Mouse (Mus musculus) right cerebral cortex, postnatal 4 days (tissue): ENCODE measurements around the gene Pkd1l2.
A peak's percentile ranks its signal among the peaks of the same experiment; 100 is the strongest.

Source experiments
- DNase-seq: peaks from one replicate; pipeline ENCODE4 v3.0.0-alpha.2; 2022

The Pkd1l2 gene

GRCm38 (mm10) chr8:117082947-117083559 is 804 bp upstream of the Pkd1l2 start:
- no peak for DNase-seq

- no peak for DNase-seq
Observed at GRCm38 (mm10) chr8:117079652-117080051, 2.6 kb downstream of the Pkd1l2 start.

DNA sequence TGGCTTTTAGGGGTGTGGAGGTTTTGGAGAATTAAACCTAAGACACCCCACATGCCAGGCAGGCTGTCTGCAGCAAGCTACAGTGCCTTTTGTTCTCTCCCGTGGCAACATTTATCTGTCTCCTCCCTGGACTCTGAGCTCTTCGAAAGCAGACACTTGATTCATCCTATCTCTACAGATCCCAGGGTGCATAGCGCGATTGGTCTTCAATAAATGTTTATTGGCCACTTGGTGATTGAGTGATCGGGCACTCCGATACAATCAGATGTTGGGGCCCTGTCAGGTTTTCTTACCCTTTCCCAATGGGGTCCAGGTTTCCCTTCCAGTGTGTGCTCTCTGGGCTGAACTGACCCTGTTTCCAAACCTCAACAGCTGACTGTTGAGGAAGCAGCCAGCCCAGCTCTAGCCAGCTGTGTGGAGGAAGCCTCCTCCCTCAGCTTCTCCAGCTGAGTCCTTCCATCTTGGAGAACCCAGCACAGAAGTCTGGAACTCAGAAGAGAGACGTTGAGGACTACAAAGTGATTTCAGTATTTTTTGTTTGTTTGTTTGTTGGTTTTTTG is 3.8 kb downstream of the Pkd1l2 start:
- no peak for DNase-seq

DNA sequence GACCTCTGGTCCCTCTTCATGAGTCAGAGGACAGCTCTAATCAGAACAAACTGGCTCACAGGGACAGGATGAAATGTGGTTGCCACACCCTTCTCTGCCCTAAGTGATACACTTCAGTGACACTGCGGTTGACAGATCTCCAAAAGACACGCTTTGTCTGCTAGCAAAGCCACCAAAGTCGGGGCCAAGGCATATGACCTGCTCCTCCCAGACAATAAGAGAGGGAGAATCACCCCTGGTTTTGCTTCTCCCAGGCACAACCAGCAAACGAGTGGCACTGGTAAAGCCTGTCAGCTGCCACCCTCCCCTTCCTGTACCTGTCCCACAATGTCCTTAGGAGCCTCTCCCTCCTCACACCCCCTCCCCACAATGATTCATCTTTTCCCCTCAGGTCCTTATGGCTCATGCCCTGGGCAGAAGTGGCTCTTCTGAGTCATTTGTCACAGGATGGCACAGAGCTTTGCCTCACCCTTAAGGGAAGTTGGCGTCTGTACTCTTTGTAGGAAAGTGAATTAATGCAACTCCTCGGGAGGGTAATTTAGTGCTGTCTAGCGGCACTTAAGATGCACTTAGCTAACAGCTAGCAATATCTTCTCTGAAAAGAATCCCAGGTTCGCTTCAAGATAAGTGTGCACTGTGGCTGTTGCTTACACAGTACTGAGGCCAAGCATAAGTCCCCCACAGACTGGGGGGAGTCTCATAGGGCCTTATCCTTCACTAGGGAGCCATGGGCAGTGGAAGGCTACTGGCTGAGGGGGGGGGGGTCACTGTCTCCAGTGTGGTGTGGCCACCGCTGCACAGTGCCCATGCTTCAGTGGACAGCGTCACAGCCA is 7.7 kb downstream of the Pkd1l2 start:
- no peak for DNase-seq

GRCm38 (mm10) chr8:117069708-117070107 is 12.5 kb downstream of the Pkd1l2 start:
- peak; percentile 15 for DNase-seq

- no peak for DNase-seq
Observed at GRCm38 (mm10) chr8:117068294-117068693, 14.0 kb downstream of the Pkd1l2 start.

DNA sequence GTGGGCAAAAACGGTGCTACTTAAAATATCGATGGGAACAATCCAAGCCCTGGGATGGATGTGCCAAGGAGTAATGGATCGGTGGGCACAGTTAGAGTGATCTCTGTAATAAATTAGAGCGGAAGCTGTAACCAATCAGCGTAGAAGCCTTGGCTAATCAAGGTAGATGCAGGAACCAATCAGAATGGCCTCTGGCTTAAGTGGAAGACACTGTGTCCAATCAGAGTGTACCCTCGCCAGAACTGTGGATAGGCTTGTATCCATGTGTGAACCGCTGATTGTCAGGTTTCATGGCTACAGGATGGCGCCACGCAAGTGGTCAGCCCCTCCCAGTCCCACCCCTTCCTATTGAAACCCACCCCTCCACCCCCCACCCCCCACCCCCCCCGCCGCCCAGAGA is 14.9 kb downstream of the Pkd1l2 start:
- DNase-seq, result no peak

DNA sequence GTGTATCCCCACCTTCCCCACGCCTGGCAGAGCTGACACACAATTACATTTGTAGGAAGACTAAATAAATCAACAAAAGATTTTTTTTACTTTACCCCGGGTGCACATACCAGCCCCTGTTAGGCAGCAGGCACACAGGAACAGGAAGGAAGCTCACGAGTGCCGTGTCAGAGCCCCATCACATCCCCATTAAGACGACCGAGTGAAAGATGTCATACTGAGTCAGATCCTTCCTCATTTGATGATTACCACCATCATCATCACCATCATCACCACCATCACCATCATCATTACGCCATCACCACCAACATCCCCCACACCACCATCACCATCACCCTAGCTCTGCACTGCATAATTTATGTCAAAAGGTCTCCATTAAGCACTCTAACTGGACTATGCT is 15.3 kb downstream of the Pkd1l2 start:
- no peak for DNase-seq

- DNase-seq, result peak; percentile 20
Observed at GRCm38 (mm10) chr8:117061180-117061880, 20.9 kb downstream of the Pkd1l2 start.

GRCm38 (mm10) chr8:117060306-117060705 is 21.9 kb downstream of the Pkd1l2 start:
- DNase-seq, result no peak

GRCm38 (mm10) chr8:117059021-117059420 is 23.2 kb downstream of the Pkd1l2 start:
- DNase-seq, result no peak

- no peak for DNase-seq
Observed at GRCm38 (mm10) chr8:117055097-117055496, 27.2 kb downstream of the Pkd1l2 start.

GRCm38 (mm10) chr8:117054146-117054545 is 28.1 kb downstream of the Pkd1l2 start:
- DNase-seq, result no peak

DNA sequence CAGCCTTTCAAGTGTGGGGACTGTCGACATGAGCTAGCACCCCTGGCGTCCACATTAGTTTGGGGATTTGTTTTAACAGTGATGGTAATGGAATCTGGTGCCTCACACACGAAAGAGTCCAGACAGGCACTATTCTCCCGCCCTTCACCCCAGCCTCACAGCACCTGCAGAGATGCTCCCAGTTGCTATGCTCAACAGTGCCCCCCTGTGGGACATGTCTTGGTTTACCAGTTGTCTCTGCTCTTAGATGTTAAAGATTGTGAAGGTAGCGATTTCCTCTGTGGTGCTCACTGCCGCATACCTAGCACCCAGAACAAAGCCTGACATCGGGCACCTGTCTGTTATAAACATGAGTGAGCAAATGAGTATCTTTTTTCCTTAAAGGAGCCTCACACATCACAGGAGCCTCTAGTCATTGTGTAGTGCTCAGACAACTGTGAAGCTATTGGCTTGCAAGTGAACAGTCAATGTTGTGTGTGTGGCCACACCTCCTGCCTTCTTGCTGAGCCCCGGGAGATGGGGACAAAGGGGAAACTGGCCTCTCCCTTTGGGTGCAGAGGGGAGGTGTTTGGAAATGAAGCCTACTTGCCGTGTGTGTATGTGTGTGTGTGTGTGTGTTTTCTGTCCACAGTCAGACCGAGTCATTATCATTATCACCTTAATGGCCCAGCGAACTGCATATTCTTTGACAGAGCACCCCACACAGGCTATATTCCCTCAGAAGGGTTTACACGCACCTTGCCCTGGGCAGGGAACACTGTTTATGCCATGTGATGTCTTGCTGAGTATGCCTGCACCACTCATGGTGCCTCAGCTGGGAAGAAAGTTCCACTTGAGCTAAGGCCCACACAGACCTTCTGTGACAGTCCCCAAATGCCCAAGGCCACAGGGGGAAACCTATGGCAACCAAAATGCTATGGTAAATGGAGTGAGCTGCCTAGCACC is 28.8 kb downstream of the Pkd1l2 start:
- DNase-seq, result peak; percentile 16

DNA sequence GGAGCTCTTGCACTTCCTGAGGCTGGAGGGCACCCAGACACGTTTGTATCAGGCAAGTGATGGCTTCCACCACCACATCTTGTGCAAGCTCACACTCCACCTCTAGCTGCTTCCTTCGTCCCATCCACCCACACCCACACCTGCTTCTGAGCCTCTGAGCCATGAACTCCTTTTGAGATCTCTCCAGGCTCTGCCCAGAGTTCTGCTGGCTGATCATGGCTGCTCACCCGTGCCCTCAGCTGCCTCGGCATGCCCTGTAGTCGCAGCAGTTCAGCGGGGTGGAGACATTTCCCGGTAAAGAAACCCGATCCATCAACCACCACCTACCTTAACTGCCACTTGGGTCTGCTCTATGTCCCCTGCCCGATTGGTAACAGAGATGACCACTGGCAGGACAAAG is 30.9 kb downstream of the Pkd1l2 start:
- no peak for DNase-seq

- DNase-seq, result no peak
Observed at GRCm38 (mm10) chr8:117050763-117051162, 31.5 kb downstream of the Pkd1l2 start.

DNA sequence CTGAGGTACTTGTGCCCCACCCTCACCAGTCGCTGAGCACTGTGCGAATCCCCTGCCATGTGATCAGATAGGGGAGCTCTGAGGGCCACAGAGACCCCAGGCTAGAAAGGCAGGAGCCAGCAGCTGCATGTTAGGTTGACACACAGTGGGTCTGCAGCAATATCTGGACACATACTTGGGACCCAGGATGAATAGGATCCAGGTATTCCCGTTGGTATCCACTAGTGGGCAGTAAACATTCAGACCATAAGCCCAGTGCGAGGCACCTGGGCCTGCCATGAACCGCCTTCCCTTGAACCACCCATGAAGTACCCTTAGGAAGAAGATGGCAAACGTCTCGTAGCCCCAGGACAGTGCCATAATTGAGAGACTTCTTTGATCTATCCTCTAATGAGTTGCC is 32.8 kb downstream of the Pkd1l2 start:
- DNase-seq, result no peak

DNA sequence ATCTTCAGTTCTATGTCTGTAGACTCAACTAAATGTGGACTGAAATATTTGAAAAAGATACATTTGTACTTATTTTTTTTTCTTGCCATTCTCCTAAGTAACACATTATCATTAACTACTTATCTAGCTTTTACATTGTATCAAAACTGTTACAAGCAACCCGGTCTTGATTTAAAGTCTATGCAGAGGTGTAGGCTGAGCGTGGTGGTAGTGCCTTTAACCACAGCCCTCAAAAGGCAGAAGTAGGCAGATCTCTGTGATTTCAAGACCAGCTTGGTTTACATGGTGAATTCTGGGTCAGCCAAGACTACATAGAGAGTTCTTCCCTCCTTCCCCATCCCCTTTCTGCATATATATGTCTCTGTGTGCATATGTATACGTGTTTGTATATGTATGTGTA is 38.7 kb downstream of the Pkd1l2 start:
- DNase-seq, result no peak

DNA sequence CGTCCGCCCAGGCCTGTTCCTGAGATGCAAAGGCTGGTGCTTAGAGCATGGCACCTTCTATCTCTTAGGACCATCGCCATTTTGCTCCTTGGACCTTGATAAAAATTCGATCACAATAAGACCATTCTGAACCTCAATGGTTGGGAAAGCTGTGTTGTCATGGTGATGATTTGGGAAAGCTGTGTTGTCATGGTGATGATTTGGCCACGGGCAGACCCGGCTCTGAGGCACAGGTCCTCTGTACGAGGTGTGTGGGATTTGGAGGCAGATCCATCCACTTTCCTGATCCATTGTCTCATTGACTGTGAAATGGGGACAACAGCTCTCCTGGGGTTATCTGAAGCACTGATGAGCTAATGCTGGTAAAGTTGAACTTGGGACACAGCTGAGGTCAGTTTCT is 42.4 kb downstream of the Pkd1l2 start:
- no peak for DNase-seq

DNA sequence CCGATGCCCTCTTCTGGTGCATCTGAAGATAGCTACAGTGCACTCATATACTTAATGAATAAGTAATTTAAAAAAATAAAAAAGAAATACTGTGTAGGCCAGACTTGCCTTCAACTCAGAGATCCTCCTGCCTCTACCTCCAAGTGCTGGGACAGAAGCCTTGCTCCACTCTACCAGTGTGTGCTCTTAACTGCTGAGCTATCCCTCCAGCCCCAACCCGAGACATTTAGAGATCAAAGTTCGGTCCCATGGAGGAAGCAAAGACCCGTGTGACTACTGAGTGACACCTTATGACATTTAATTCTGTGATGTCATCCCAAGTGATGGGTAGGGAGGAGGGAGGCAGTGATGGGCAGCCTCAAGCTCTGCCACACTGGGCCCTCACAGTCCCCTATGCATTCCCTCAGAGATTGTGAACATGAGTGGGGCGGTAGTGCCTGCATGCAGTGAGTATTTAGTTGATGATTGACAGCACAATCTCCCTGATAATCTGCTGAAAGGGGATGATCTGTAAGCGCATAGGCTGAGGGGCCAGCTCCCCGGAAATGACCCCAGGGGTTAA is 44.8 kb downstream of the Pkd1l2 start:
- DNase-seq, result no peak

DNA sequence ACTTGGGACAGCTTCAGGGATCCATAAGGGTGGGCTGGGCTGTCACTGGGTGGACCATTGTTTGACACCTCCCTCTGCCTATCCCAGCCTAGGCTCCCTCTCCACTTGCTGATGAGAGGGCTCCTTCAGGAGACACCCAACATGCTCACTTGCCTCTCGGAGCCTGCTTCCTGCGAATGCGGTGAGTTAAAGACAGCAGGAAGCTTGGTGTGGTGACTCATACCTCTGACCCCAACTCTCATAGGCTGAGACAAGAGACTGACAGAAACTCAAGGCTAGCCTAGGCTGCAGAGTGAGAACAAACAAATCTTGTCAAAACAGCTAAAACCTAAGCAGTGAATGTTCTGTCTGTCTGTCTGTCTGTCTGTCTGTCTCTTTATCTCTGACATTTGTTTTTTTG is 48.9 kb downstream of the Pkd1l2 start:
- no peak for DNase-seq

DNA sequence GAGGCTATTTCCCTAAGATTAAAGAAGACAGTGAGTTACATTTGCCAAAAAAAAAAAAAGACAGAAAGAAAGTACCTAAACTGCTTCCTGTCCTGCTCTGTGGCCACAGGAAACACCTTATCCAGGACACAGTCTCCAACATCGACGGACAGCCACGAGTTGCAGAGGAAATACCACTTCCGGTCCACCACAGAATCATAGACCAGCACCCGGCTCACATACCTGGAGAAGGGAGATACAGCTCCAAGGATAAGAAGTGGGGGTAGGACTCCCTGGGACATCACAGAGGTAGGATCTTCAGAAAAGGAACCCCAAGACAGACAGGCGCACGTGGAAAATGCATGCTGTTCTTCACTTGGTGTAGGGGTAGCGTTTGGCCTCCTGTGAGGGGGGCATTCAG is 49.6 kb downstream of the Pkd1l2 start:
- DNase-seq, result no peak
